Mouse (Mus musculus) kidney, adult 9 months (tissue): ENCODE measurements at regions not wholly inside any gene's neighbourhood (a gene's known extent, or its start where the extent isn't known, plus 50 kb on each side); places are given as distances from the start of the nearest gene placed in this dataset.

ENCODE experiments used
- DNase-seq: peaks from one replicate; pipeline ENCODE4 v3.0.0; 2022

DNA sequence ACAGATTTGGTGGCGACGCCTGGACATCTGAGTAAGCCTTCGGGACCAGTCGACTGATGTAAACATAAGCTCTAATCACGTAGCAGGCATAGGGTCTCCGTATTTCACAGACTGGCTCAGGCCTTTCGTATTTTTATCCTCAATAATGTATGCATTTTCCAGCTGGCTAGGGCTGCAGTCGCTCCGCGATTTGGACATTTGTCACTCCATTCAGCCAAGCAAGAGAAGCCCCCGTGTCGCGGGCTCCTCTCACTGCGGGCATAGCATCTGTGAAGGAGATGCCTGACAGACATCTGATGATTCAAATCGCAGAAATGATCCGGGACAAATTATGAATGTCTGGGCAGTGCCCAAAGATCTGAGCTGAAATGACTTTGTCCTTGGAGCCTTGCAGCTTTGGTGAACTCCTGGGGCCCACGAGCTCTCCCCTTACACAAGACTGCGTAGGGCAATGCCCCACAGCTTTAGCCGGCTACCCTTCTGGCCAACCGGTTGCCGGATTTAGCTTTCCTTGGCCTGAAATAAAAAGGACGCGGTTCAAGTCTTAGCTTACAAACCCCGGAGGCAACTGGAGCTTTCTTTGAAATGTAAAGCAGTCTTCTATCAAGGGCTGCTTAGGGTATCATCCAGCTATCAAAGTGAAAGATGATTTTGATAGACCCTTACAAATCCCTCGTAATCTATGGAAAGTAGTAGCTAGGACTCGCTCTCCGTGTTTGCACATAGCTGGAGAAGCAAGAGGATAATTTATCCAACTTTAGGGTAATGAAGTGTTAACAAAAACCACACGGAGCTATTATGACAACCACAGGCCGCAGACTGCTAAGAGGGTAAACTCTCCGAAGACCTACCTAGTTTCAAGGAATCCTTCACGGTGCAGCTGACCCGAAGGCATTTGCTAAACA lies 270.6 kb downstream of the Etnk1 start:
- no peak for DNase-seq

DNA sequence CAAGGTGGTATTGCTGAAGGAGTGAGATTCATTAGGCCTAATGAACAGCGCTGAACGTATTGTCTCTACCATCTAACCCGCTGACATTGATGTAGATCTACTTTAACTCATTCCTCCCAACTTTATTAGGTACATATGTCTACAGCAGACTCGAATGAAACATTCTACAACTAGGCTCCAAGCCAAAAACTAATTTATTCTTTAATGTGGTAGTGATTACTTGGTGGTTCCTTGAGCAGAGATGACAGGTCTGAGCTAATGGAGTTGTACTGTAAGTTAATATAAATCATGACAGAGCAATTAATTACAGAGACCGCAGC lies 271.2 kb downstream of the Etnk1 start:
- no peak for DNase-seq

DNA sequence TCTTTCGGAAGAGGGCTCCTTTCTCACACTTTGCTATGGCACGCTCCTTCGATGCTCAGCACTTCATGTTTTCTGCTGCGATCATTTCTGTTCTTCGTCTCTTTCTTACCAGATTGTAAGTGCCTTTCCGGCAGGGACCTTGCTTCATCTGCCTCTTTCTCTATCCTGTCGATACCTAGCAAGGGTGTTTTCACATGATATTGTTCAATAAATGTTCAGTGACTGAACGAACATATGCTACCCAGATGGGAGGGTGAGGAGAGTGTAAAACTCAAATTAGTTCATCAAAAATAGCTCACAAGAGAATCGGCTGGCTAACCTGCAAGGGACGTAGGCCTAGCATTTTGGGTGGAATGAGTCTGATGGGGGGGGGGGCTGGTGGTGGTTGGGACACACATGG lies 272.5 kb downstream of the Etnk1 start:
- no peak for DNase-seq

DNA sequence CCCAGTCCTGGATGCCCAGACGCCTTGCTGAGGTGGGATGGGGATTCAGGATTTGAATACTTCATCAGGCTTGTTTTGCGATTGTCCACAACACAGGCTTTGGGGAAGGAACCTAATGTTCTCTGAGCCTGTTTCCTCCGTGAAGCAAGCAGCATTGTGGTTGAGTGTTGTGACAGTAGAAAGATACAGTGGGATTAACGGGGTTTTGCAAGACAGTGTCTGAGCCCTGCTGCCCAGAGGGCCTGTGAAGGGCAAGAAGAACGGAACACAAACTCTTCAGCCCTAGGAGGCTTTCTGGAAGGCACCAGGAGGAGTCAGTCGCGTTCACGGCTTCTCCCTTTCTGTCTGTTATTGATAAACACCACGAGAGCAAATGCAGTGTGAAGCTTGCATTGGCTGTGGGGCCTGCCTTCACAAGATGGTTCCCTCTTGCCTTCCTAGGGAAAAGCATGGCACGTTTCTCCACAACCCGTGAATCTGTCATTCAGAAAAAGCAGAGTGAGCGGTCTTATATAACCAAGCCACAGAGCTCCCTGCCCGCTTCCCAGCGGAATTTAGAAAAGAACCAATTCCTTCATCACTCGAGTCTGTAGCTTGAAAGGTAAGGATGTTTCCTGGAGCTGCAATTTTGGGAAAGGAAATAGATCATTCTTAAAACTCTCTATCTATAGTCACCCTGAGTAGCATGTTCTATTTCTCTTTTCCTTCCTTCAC lies 273.4 kb downstream of the Etnk1 start:
- DNase-seq = no peak

DNA sequence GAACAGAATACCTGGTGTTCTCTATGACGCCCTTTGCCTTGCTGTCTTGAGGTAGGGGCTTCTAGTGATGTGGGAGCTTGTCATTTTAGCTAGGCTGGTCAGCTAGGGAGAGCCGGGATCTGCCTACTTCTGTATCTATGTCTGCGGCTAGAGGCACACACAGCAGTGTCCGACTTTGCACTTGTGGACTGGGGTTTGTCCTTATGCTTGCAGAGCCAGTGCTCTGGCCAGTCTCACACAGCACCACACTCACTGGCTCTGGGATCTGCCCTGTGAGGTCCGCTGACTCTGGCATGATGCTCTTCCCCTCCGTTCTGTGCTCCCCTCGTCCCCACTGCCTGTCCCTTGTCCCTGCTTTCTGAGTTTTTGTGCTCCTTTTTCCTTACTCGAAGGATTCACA lies 275.3 kb downstream of the Etnk1 start:
- DNase-seq = no peak

DNA sequence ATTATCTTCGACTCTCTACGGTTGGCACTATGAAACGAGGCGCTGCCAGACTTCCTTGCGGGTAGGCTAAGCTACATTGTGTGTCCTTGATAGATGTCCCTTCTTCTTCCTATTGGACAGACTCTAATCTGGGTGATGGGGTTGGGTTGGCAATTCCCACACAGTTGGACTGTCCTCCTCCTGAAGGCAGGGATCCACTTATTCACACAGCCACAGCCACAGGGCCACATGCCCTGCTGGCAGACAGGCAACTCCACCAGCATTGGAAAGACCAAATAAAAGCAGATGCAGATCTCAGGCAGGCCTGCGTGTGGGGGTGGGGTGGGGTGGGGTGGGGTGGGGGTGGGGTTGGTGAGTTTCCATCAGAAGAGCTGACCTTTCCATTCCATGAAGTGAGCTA lies 276.4 kb downstream of the Etnk1 start:
- no peak for DNase-seq

DNA sequence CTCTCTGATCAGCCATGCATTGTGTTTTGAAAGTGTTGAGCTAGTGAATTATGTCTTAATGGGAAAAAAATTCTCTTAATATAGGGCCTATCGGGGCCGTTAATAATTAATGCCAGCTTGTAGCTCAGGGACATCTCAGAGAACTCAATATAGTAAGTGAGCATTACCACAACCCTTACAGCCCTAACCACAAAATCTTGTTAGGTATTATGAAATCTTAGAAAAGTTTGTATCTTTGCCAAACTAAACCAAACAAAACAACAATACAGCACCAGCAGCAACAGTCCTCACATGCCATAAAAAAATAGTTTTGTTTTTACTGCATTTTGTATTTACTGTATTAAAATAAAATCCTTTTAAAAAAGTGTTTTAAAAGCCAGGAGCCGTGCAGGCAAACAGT lies 277.8 kb downstream of the Etnk1 start:
- no peak for DNase-seq

DNA sequence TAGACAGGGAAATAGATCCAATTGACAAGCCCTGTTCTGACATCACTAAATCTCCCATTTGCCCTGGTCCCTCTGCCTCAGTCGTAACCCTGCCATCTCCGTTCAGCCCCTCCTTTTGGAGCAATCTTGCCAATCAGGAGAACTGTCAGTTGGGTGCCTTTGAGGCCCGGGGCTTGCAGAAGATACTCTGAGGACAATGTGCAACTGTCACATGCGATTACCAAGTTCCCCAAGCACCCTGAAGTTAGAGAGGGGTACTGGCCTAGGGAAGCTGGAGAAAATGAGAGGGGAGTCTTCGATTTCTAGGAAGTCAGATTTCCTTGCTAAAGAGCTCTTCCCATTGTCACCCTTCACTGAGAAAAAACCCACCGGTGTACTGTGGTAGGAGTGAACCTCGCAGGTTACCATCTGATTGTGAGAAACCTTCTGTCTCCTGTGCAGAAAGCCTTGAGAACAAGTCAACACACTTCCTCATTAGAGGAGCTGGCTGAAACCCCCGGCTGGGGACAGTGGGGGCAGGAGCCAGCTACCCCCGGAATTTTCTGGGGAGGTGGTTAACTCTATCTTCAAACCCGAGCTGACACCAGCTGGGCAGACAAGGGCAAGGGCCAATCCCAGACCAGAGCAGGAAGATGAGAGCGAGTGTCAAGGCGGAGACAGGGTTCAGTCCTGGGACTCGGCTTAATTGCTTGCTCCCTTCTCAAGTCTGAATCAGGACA lies 279.0 kb downstream of the Etnk1 start:
- no peak for DNase-seq

DNA sequence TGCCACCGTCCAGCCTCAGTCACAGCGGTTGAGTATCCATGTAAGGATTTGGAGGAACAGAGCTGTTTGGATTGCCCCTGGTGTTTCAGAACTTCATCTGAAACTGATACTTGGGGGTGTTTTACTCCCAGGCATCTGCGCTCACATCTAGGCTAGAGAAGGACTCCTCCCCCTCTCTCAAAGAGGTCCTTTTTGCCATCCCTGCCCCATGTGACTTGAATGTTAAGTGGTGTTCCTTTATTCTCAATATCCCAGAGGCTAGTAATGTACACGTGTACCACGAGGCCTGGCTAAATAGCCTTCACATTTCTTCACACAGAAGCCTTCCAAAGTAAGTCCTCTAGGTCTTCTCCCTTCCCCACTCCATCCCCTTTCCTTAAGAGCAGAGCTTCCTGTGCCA lies 280.0 kb downstream of the Etnk1 start:
- no peak for DNase-seq

DNA sequence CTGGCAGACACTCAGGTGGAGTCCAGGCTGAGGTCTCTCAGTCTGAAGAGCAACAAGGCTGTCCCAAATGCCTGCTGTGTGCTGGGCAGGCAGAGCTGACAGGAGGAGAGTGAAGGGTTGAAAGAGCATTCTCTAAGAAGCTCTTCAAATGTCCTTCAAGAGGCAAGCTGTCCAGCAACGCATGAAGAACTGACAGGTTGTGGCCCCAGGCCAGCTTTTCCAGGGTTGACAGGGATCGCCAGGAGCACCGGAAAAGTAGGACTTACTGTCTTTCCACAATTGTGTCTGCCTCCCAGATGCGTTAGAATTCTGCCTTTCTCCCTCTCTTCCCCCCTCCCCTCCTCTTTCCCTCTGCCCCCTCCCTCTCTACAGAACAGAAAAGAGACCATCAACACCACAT lies 282.1 kb downstream of the Etnk1 start:
- DNase-seq = no peak

DNA sequence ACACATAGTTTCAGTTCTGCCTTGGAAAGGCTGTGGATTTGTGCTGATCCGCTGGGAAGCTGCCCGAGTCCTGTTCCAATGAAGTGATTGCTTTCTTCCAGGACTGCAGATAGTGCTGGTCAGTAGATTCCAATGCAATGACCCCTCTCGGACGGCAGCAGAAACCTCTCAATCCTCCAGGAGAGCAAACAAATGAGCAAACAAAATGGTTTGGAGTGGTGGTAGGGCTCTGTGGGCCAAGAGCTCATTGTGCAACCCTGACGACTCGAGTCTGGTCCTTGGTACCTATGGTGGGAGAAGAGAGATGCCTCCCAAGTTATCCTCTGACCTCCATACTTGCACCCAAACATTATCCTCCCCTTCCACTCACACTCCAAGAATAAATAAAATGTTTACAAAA lies 284.8 kb downstream of the Etnk1 start:
- DNase-seq = no peak

DNA sequence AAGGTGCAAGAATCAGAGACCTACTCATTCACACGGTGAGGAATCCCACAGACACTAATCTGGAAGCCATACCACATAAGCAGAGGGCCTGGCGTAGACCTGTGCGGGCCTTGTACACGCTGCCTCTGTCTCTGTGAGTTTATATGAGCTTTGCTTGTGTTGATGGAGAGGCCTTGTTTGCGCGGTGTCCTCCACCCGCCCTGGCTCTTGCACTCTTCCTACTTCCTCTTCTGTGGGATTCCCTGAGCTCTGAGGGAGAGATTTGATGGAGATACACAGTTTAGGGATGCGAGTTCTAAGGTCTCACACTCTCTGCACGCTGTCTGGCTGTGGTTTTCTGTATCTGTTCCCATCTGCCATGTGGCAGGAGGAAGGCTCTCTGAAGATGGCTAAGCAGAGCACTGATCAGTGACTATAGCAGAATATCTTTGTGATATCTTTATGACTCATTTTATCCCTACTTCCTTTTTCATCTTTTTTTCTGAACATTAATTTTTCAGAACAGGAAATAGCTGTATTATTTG lies 287.7 kb downstream of the Etnk1 start:
- DNase-seq = no peak

DNA sequence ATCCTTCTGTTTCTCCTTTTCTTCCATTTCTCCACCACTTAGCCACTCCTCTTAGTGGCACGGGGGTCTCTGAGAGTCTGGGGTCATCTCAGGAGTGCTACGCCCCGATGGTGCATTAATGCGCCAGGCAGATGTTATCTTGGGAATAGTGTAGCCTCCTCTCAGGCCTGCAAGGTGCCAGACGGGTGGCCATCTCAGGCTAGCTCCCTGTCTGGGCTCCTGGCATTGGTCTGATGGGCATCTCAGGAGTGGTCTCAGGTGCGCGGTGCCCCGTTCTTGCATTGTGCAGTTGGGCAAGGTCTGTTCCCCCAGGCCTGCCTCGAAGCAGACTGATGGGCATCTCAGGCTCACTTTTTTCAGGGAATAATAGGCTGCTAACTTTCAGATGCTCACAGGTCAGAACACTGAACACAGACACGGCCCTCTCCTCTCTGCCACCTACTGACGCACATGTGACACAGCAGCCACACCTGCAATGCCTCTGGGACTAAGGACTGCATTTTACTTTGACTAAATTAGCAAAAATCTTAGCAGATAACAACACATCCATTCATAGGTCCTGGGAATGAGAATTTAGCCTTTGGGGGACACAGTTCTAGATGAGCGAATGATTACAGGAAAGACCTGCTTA lies 298.0 kb downstream of the Etnk1 start:
- DNase-seq = no peak

DNA sequence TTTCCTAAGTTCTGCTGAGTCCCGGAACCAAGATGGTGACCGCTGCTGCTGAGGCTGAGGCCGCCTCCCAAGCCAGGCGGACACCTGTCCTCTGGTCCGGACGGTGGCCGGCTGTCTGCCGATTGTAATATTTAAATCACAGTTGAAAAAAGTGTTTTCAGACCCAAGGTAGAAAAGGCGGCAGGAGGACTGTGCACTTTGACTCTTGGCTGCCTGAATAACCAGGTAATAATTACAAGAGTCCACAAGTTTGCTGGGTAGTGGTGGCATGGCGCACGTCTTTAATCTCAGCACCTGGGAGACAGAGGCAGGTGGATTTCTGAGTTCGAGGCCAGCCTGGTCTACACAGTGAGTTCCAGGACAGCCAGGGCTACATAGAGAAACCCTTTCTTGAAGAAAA lies 305.7 kb downstream of the Etnk1 start:
- peak; percentile 64 for DNase-seq

DNA sequence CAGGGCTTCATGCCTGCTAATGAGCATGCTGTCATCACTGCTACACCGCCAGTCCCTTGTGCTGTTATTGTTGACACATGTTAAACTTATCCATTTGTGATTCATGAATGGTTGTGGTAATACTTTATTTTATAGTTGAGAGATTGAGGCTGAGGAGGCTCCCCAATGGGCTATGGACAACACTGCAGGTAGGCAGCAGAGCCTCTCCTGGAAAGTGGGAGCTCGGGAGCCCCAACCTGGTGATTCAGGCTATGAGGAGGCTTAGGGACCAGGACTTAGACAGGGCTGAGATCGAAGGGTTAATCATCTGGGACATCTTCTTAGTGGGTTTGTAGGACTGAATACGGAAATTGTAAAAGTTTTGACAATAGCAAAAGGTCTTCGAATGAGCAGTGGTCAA lies 307.4 kb downstream of the Etnk1 start:
- no peak for DNase-seq

DNA sequence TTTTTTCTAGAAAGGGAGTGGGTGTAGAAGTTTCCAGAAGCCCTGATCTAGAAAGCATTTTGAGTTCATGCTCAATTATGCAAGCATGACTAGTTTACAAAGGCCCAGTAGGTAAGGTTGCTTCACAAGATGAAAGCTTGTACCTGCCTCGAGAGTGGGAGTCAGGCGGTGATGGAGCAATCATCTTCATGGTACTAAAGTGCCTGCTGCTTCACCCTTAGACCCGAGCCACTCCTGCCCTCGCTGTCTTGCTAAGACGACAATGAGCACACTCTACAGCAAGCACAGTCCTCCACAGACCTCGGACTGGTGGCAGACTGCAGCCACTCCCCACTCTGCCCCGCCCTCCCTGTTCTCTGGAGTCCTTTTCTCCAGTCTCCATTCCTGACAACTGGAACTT lies 308.3 kb downstream of the Etnk1 start:
- no peak for DNase-seq

DNA sequence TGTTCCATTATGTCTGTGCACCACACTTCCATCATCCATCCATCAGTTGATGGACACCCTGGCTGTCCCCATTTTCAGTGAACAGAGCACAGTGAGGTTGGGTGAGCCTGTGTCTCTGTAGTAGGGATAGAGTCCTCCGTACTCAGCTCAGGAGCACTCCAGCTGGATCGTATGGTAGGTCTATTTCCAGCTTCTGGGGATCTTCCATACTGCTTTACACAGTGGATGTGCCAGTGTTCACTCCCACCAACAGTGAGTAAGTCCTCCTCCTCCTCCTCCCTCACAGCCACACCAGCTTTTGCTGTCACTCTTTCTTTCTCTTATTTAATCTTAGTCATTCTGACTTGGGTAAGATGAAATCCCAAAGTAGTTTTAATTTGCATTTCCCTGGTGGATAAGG lies 310.4 kb downstream of the Etnk1 start:
- DNase-seq = no peak

DNA sequence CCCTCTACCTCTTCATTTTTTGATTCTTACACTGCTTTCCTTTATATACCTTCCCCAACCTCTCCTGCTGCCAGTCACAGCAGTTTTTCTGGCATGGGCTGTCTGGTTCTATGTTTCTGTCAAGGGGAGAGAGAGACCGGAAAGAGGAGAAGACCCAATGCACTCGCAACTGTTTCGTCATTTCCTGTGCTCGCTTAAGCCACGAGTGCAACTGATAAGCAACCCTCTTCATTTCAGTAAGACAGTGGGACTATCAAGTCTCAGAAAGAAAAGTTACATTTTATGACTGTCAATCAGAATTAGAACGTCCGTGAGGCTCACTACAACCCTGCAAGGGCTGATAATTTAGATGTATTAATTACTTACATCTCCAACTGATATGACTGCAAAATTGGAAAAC lies 312.2 kb downstream of the Etnk1 start:
- DNase-seq = no peak

DNA sequence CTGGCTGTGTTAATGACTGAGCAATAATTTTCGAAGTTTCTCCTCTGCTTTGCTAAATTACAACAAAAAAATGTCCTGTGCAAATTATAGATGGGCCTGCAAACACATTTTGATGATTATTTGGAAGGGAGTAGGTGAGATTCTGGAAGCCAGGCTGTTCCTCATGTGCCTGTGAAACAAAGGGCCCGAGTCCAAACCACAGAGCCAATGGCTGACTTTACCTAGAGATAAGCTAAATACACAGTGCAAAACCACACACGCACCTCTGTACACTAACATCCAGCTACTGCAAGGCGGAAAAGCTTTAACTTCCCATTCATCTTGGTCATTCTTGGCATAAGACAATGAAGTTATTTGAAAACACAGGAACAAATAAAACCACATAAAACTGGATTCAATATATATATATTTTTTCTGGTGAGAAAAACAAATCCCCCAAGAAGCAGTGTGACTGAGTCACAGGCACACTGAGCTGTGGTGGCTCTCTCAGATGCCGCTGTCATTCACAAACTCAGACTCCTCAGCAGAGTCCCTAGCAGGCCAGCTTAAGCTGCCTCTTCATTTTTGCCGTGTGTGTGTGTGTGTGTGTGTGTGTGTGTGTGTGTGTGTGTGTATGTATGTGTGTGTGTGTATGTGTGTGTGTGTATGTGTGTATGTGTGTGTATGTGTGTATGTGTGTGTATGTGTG lies 312.8 kb downstream of the Etnk1 start:
- no peak for DNase-seq

DNA sequence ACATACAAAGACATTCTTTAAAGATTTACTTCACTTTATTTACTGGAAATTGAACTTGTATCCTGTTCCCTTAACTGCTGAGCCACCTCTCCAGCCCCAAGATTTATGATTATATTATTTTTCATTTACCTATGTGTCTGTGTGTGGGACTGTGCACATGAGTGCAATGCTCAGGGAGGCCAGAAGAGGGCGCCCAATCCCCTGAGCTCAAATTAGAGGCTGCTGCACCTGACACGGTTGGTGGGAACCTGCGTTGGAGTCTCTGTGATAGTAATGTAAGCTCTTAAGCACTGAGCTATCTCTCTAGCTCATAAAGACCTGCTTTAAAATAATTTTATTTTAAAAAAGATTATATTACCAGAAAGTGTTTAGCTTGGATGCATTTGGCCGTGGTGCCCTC lies 315.3 kb downstream of the Etnk1 start:
- no peak for DNase-seq

DNA sequence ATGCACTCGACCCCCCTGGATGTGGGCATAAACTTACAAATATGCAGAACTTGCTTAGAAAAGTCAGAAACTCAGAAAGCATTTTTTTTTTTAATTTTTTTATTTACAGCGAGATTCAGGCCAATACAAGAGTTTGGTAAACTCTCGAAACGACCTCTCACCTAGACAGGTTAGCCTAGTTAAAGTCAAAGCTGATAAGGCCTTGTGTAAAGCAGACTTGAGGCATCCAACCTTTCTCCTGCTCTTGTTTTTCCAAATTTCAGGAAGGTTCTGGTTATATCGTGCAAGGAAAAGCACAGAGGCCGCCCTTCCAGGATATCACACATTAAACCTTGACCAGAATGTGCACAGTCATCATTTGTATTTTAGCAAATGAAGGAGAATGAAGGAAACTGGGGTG lies 315.8 kb downstream of the Etnk1 start:
- DNase-seq = no peak

DNA sequence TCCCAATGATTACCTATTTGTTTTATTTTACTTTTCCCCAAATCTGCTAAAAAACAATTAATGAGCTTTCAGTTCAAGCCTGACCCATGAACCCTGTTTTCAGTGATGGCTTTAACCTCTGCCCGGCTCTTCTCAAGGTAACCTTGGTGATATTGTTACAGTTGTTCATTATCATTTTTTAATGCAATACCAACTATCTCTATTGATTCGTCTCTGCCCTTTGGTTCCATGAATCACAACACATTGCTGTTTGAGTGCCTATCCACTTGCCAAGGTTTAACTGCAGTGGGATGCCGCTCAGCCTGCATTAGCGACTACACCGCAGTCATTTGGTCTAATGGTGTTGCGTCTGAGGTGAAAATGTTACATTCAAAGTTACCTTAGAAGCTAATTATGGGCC lies 317.9 kb downstream of the Etnk1 start:
- no peak for DNase-seq

DNA sequence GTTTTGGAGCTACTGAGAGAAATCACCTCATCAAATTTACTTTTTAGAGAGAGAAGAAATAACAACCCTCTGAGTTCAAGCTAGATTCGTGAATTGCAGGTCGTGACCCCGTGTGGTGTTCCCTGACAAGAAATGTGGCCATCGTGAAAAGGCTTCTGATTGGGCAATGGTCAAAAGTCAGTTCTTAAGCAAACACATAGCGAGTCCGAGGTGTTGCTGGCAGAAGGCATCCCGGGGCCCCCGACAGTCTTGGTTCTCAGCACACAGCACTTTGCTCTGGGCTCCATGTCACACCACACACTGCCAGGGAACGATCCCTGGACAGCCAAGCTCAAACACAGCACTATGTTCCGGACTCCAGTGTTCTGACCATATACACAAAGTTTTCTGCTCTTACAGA lies 320.0 kb downstream of the Etnk1 start:
- no peak for DNase-seq
